Mouse (Mus musculus) thymus, postnatal 0 days (tissue): ENCODE data around the gene Tex2. TPM values are rescaled to one million over a fixed set of nuclear protein-coding genes. Genes with fewer than 3 reads are reported as not detected.
"Not testable (repeated sequence)": the region's sequence is repeated elsewhere in the genome, so short reads cannot be mapped to it uniquely, and the experiment has no call there.

ENCODE experiments used
- DNase-seq: peaks from one replicate; pipeline ENCODE4 v3.0.0-alpha.2; 2015; ENCODE audit warnings: low spot score
- polyA plus RNA-seq: library from polyadenylated mRNA; unstranded; fragments of >200 nt; fragmentation: Nextera tagmentation; extraction: Ambion mirVana; gene quantifications from 2 replicates; pipeline ENCODE4 v1.2.1, GENCODE M21; 2015

Gene Tex2
- polyA plus RNA-seq, 1 experiment from 2014 or later: 7.2 TPM

DNA sequence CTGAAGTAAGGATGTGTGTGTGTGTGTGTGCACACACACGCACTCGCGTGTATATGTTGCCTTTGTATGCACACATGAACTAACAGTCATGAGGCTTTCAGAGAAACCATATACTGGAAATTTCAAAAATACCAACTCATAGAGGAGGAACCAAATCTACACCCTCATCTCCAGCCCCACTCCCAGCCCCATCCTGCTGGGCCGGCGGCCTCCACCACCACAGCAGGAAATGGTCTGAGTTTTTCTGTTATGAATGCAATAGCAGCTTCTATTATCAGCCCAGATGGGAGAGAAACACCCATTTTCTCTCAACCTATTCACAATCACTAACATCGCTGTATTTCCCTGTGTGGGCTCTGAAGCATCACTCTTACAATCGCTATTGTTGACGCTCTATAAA lies 8.8 kb upstream of the Tex2 start:
- DNase-seq: no peak

DNA sequence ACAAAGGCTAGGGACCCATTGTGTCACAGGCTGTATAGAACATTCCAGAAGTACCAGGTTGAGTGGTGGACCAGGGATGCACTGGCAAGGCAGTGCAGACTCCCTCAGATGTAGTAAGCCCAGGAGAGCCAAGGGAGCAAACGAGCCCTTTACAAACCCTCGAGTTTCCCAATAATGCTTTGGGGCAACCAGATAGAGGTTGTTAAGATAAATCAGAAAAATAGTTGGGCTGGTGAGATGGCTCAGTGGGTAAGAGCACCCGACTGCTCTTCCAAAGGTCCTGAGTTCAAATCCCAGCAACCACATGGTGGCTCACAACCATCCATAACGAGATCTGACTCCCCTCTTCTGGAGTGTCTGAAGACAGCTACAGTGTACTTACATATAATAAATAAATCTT lies 5.5 kb upstream of the Tex2 start:
- not testable (repeated sequence) for DNase-seq

DNA sequence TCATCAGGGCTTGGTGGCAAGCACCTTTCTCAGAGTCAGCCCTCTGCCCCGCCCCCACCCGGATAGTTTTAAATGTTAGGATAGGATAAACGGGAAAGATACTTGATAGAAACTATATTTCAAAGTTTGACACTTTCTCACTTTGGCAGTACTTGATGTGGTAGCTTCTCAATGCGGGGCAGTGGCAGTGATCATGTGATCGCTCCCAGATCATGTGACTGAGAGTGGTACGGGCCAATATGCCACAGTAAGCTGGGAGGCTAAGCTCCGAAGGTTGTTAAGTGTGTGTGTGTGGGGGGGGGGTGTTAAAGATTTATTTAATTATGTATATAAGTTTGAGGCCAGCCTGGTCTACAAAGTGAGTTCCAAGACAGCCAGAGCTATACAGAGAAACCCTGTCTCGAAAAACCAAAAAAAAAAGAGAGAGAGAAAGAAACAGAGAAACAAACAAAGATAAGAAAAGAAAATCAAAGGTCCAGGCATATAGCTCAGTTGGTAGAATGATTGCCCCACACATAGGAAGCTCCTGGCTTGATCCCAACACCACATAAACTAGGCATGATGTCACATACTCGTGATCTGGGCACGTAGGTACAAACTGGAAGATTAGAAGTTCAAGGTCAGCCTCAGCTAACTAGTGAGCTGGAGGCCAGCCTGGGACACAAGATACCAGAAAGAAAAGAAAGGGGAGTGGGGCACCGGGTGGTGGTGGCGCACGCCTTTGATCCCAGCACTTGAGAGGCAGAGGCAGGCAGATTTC lies 4.8 kb upstream of the Tex2 start:
- no peak for DNase-seq

- no peak for DNase-seq
Observed at GRCm38 (mm10) chr11:106615561-106615960, 2.3 kb upstream of the Tex2 start.

GRCm38 (mm10) chr11:106614339-106614645 lies 1.1 kb upstream of the Tex2 start:
- DNase-seq: no peak

DNA sequence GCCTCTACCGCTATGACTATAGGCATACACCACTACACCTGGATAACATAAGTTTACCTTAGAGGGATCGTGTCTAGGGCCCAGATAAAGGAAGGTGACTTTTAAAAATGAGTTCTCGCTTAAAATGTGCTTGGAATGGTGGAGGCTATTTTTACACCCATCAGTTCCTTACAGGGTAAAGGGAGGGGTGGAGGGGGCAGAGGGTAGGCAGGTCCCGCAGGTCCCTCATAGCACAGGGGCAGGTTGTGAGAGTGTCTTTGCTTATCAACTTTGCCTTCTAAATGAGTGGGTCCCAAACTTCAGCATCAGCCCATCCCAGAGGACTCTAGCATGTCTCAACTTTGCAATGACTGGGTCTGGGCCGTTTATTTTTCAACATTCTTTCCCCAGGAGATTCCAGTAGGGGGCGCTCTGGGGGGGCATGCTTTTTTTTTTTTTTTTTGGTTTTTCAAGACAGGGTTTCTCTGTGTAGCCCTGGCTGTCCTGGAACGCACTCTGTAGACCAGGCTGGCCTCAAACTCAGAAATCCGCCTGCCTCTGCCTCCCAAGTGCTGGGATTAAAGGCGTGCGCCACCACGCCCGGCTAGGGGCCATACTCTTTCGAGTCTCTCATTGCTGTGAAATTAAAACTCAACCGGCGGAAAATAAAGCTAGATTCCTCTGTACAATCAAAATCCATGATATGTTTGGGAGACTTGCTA lies 565 bp upstream of the Tex2 start:
- peak; percentile 41 for DNase-seq

DNA sequence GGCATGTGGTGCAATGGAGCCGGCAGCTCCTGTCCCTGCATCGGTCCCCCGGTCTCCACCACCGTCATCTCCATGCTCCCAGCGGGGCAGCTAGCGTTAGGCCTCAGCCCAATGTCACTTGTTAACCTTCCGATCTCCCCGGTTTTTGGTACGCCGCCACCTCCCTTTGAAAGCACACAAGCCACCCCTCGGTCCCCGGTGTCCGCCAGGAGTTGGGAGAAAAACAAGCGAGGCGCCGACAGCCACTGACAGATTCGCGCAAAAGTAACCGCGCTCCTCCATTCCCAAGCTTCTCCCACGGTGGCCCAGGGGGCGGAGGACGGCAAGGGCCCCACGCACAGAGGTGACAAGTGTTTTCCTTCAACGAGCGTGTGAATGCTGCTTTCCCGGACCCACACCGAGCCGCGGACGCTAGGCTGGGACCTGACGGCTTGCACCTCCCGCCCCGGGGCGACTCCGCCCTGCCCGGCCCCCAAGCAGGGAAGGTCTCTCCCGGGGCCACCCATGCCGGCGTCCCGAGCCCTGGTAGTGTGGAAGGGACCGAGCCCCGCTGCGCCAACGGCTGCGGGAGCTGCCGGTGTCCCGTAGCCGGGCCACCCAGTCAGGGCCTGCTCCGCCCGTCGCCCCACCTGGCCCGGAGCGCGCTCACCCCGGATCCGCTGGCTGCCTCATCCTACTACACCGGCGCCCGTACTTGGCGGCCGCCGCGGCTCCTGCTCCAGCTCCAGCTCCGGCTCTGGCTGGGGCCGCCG lies 838 bp downstream of the Tex2 start:
- DNase-seq: peak; percentile 50

GRCm38 (mm10) chr11:106609731-106610130 lies 3.5 kb downstream of the Tex2 start:
- DNase-seq: no peak

DNA sequence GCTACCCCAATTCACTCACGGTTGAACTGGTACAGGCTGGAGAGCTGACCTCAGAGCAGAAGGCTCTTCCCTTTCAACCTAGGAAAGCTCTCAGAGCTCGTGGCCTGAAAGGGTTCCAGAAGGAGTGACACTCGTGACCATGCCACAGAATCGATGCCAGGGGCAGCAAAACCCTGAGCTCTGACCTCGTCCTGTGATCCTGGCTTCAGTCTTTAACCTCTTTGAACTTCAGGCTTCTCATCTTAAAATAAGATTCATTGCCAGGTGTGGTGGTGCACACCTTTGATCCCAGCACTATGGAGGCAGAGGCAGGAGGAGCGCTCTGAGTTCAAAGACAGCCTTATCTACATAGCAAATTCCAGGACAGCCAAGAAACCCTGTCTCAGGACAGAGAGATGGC lies 5.9 kb downstream of the Tex2 start:
- no peak for DNase-seq

DNA sequence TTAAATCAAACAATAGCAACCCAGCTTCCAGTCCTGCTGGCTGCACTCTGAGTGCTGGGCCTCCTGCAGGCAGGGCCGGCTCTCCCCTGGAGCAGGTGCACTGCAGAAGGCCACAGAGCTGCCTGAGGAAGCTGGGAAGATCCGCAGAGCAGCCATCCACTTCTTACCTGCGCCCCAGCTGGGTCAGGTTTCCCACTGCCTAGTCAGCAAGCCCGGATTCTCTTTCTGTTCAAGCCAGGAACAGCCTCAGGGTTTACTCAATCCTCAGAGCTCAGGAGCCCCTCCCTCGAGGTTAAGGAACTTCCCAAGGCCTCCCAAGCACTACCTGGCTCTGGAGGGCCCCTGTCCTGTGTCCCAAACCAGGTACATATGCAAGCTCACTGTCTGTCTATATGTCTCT lies 7.2 kb downstream of the Tex2 start:
- no peak for DNase-seq

DNA sequence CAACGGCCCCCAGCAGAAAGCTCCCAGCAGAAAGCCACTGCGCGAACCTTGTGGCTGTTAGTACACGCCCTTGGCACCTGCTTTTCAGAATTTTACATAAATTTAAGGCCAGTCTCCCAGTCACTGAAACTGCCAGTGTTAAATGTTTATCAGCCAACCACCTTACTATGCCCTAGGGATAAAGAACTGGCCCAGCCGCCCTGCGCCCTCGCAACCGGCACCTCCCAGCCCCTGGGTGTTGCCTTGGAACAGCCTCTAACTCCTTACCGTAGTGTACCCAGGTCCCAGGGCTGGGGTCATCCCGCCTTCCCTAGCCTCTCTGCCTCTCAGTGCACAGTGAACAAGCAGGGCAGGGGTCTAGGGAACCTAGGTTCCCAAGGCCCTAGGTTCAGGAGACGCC lies 10.0 kb downstream of the Tex2 start:
- DNase-seq: no peak

GRCm38 (mm10) chr11:106600124-106600523 lies 13.1 kb downstream of the Tex2 start:
- DNase-seq: no peak

GRCm38 (mm10) chr11:106599345-106599744 lies 13.9 kb downstream of the Tex2 start:
- DNase-seq: no peak

DNA sequence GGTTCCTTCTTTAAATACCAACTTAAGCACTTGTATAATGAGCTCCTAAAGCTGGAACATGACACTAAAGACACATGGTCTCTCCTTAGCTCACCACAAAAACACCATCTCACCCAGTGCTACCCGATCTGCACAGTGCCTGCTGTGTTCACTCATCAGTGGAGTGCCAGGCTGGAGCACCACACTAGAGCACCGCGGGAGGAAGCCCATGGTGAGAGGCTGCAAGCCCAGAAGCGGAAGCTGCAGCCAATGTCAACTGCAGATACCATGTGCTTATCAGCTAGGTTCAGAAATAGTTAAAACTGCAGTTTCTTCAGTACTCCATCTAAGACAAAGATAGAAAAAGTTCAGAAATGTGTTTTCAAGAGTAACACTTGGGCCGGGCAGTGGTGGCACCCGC lies 14.9 kb downstream of the Tex2 start:
- DNase-seq: no peak

DNA sequence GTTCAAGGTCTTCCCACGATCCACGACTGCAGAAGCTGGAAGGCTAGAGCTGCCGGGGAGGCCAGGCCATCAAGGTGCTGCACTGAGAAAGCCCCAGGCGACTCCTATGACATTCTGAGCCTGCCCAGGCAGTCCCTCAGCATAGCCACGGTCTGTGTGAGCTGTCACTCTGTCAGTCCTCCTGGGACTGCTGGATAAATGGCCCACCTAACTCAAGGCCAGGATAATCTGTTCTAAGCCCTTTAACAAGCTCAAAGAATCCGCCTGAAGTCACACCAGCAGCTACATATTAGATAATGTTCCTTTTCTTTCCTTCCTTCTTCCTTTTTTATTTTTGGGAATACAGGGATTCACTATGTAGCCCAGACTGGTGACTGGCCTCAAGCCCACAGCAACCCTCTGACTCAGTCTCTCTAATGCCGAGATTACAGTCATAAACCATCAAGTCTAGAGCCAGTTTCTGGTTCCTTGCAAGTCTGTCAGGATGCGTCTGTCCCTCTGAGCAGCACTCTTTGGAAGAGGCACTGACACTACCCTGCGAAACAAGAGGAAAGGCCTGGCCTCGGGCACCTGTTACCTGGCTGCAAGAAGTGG lies 15.4 kb downstream of the Tex2 start:
- DNase-seq: no peak

DNA sequence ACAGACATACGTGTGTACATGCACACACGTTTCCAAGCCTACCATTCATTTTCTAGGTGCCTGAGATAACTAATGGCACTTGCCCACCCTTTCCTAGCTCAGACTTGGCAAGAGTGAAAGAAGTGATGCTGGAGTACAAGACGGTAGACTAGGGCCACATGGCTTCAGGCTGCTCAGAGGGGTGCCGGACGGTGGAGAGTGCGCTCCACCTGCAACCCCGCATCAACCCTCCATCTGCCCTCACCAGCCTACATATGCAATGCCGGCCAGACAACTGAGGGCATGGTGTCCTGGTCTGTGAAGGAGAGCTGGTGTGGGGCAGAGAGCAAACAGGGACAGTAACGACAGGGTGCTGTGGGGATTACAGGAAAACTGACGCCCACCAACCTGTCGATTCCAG lies 22.0 kb downstream of the Tex2 start:
- DNase-seq: no peak

DNA sequence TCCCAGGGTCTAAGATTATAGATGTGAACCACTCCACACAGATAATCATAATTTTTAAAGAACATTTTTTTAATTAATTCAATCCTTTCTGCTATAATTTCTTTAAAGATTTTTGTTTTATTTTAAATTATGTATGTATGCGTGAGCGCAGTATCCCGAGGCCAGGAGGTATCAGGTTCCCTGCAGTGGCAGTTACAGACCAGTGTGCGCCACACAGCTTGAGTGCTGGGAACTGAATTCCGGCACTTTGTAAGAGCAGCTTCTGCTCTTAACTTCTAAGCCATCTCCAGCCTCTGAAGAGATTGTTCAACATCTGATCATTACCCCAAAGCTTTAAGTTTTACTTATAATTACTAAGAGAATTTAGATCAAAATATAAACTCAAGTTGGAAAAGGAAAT lies 23.1 kb downstream of the Tex2 start:
- no peak for DNase-seq

DNA sequence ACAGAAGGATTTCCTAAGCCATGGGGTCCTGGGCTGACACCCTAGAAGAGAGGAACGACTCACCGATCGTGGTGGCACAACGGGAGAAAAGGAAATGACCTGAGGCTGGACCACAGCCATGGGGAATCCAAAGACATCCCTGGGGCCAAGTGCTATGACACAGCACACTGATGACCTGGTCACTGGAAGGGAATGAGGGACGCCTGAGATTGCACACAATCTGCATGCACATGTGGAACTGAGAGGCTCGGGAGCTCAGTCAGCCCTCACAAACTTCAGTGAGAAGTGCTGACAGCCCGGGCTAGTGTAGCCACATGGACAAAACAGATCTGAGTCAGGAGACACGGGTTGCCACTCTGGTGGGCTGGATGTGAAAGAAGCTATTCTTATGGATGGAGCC lies 24.4 kb downstream of the Tex2 start:
- no peak for DNase-seq

DNA sequence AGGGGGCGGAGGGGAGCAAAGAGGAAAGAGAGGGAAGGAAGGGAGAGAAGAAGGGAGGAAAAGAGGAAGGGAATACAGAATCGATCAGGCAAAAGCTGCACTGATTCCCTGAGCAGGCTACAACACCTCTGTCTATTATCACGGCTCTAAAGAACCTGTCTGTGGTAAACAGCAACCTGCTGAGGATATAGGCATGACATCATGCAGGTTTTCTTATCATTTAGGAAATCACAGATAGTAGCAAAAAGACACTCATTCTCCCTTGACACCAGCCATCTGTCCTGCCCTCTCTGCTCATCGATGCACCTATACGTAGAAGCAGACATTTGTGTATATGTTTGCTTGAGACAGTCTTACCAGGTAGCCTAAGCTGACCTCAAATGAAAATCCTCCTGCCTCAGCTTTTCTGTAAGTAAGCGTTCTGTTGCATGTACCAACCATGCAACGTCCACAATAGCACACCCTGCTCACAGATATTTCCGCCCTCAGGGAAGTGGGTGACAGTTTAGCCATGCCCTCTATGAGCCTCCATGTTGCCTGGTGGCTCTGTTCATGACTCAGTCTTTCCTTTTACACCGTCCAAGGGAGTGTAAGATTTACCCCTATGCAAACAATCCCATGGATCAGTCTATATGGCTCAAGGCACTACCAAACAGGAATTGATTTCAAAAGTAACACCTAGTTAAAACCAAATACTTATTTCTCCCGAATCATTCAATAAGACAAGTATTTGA lies 25.3 kb downstream of the Tex2 start:
- no peak for DNase-seq

DNA sequence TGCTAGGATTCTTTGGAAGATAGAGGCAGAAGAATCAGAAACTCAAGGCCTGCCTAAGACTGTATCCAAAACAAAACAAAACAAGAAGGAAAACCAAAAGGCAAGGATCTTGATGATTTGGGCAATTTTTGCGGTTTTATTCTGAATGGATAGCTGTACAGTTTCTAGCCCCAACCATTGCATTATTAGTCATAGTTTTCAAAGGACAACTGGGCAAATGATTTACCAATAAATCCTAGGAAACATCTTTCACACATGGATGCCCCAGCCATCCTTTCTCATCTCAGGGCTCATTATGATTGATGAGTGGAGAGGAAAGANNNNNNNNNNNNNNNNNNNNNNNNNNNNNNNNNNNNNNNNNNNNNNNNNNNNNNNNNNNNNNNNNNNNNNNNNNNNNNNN lies 29.4 kb downstream of the Tex2 start:
- no peak for DNase-seq

DNA sequence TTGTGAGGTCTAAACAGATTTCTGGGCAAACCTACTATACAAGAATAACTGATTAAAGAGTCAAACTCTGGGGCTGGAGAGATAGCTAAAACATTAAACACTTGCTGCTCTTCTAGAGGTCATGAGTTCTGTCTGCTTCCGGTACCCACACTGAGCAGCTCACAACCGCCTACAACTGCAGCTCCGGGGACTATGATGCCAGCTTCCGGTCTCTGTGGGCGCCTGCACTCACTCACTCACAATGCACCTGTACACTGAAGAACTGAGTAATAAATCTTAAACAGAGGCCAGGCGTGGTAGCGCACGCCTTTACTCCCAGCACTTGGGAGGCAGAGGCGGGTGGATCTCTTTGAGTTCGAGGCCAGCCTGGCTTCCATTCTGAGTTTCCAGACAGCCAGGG lies 31.9 kb downstream of the Tex2 start:
- no peak for DNase-seq

GRCm38 (mm10) chr11:106580468-106580867 lies 32.8 kb downstream of the Tex2 start:
- DNase-seq: no peak
